ENCODE assay signal across 8 mouse cellular contexts in genomic region chr8:119812650-119813431, GRCm38 (mm10). TPM values are rescaled to one million over a fixed set of nuclear protein-coding genes. Genes with fewer than 3 reads are reported as not detected.
DNase-seq lines count a peak whose midpoint lies in the region; ATAC-seq and TF ChIP-seq lines count a peak whose summit lies in the region.

No protein-coding gene starts in this region.

- 0 out of 2 replicates have a peak overlapping the region, but pooled peaks have one; percentile 12 for H3K27ac ChIP-seq in hindbrain, embryonic 12.5 days
- H3K27ac ChIP-seq in hindbrain, embryonic 13.5 days, result no peak overlapping the region
- H3K27ac ChIP-seq in bone marrow macrophage, adult 2 months (ENCODE audit: insufficient read depth, low read depth, low read length), result peak overlapping the region; percentile 98
- peak overlapping the region; percentile 66 for H3K27ac ChIP-seq in limb, embryonic 10.5 days

- no peak overlapping the region for H3K9ac ChIP-seq in hindbrain, embryonic 12.5 days
- no peak overlapping the region for H3K9ac ChIP-seq in hindbrain, embryonic 13.5 days

- WGBS in hindbrain, embryonic 12.5 days, result 81% methylated on average over 12 of the region's 12 CpGs
- WGBS in hindbrain, embryonic 13.5 days, result 78% methylated on average over 12 of the region's 12 CpGs
- 78% methylated on average over 12 of the region's 12 CpGs for WGBS in limb, embryonic 10.5 days

- TF ChIP-seq CTCF in bone marrow macrophage, adult 2 months (IDR thresholded peaks at IDR 0.05; ENCODE audit: low read depth, low read length), result no peak

- no peaks in the 10 kb centered on the region for H3K9me3 ChIP-seq in hindbrain, embryonic 12.5 days (replicated peaks)
- H3K9me3 ChIP-seq in hindbrain, embryonic 13.5 days, result no peaks in the 10 kb centered on the region
- no peaks in the 10 kb centered on the region for H3K9me3 ChIP-seq in limb, embryonic 10.5 days (replicated peaks)

- no peak overlapping the region for H3K4me2 ChIP-seq in hindbrain, embryonic 12.5 days (replicated peaks)
- no peak overlapping the region for H3K4me2 ChIP-seq in hindbrain, embryonic 13.5 days

- peaks cover 47% of the 10 kb centered on the region for H3K4me1 ChIP-seq in hindbrain, embryonic 12.5 days
- H3K4me1 ChIP-seq in hindbrain, embryonic 13.5 days (replicated peaks), result peaks cover 63% of the 10 kb centered on the region
- H3K4me1 ChIP-seq in bone marrow macrophage, adult 2 months (ENCODE audit: control insufficient read depth, insufficient read depth, low read length), result peaks cover 44% of the 10 kb centered on the region
- H3K4me1 ChIP-seq in limb, embryonic 10.5 days, result peaks cover 56% of the 10 kb centered on the region

- ATAC-seq in hindbrain, embryonic 12.5 days (ENCODE audit: low FRiP score), result no peak
- ATAC-seq in hindbrain, embryonic 13.5 days (ENCODE audit: low FRiP score), result no peak
- peak; percentile 78 for ATAC-seq in neutrophil, adult 5-6 weeks (ENCODE audit: extremely low read depth, insufficient number of reproducible peaks, low FRiP score, poor library complexity, severe bottlenecking)

- no peak overlapping the region for H3K4me3 ChIP-seq in hindbrain, embryonic 12.5 days
- H3K4me3 ChIP-seq in hindbrain, embryonic 13.5 days, result no peak overlapping the region
- peak overlapping the region; percentile 35 for H3K4me3 ChIP-seq in bone marrow macrophage, adult 2 months (ENCODE audit: insufficient read depth, low read length)
- no peak overlapping the region for H3K4me3 ChIP-seq in limb, embryonic 10.5 days

- peaks cover 18% of the 10 kb centered on the region for H3K36me3 ChIP-seq in hindbrain, embryonic 12.5 days
- H3K36me3 ChIP-seq in hindbrain, embryonic 13.5 days, result peaks cover 44% of the 10 kb centered on the region
- H3K36me3 ChIP-seq in limb, embryonic 10.5 days, result peaks cover 34% of the 10 kb centered on the region

- no peak for TF ChIP-seq POLR2A in bone marrow macrophage, adult 2 months (IDR thresholded peaks at IDR 0.05; ENCODE audit: borderline replicate concordance, low read depth, low read length)

- no peak for DNase-seq in limb, embryonic 10.5 days (ENCODE audit: low spot score)
- DNase-seq in cerebellum, adult 18-20 months, result no peak
- no peak for DNase-seq in right cerebral cortex, postnatal 14 days
- DNase-seq in layer of hippocampus, adult 18-20 months (ENCODE audit: low spot score in 2 of 2), result no peak

- no peaks in the 10 kb centered on the region for H3K27me3 ChIP-seq in hindbrain, embryonic 12.5 days
- H3K27me3 ChIP-seq in hindbrain, embryonic 13.5 days, result no peaks in the 10 kb centered on the region
- H3K27me3 ChIP-seq in limb, embryonic 10.5 days (ENCODE audit: low read depth, poor library complexity, severe bottlenecking), result no peaks in the 10 kb centered on the region

RNA-seq across cellular contexts. Expression of gene Cotl1, which starts 27.5 kb away (rescaled TPM):
- polyA plus RNA-seq in hindbrain, embryonic 12.5 days (2016; fragmentation: Nextera tagmentation; extraction: Ambion mirVana), result 115 and 142 TPM in 2 replicates
- polyA plus RNA-seq in hindbrain, embryonic 13.5 days (2015; fragmentation: Nextera tagmentation; extraction: Ambion mirVana), result 98.1 and 106 TPM in 2 replicates
- polyA plus RNA-seq in bone marrow macrophage, adult 2 months (2012; ENCODE audit: insufficient read depth, insufficient read length, missing spikeins), result 472 and 492 TPM in 2 replicates
- 53.2 and 94.6 TPM in 2 replicates for polyA plus RNA-seq in limb, embryonic 10.5 days (2016; fragmentation: Nextera tagmentation; extraction: Ambion mirVana)
- 348 and 428 TPM in 2 replicates for total RNA-seq in neutrophil, adult 5-6 weeks (2017)
- 100 to 1,000 TPM; 151 to 155 TPM for total RNA-seq in layer of hippocampus, adult 18-20 months (2021)

RNA-seq across cellular contexts. Expression of gene Tldc1, which starts 34.6 kb away (rescaled TPM):
- polyA plus RNA-seq in hindbrain, embryonic 12.5 days (2016; fragmentation: Nextera tagmentation; extraction: Ambion mirVana), result 11.9 and 12.2 TPM in 2 replicates
- 11.8 and 12.8 TPM in 2 replicates for polyA plus RNA-seq in hindbrain, embryonic 13.5 days (2015; fragmentation: Nextera tagmentation; extraction: Ambion mirVana)
- polyA plus RNA-seq in bone marrow macrophage, adult 2 months (2012; ENCODE audit: insufficient read depth, insufficient read length, missing spikeins), result 5.4 and 6.5 TPM in 2 replicates
- polyA plus RNA-seq in limb, embryonic 10.5 days (2016; fragmentation: Nextera tagmentation; extraction: Ambion mirVana), result 13.1 and 14.6 TPM in 2 replicates
- total RNA-seq in neutrophil, adult 5-6 weeks (2017), result 4.1 and 4.2 TPM in 2 replicates
- 10 to 100 TPM; 13.8 to 15.1 TPM for total RNA-seq in layer of hippocampus, adult 18-20 months (2021)

RNA-seq across cellular contexts. Expression of gene Klhl36, which starts 49.2 kb away (rescaled TPM):
- polyA plus RNA-seq in hindbrain, embryonic 12.5 days (2016; fragmentation: Nextera tagmentation; extraction: Ambion mirVana), result 12.2 and 12.8 TPM in 2 replicates
- polyA plus RNA-seq in hindbrain, embryonic 13.5 days (2015; fragmentation: Nextera tagmentation; extraction: Ambion mirVana), result 14.6 and 14.8 TPM in 2 replicates
- 7.6 and 8.3 TPM in 2 replicates for polyA plus RNA-seq in bone marrow macrophage, adult 2 months (2012; ENCODE audit: insufficient read depth, insufficient read length, missing spikeins)
- 7.2 and 7.9 TPM in 2 replicates for polyA plus RNA-seq in limb, embryonic 10.5 days (2016; fragmentation: Nextera tagmentation; extraction: Ambion mirVana)
- total RNA-seq in neutrophil, adult 5-6 weeks (2017), result 10.0 and 14.7 TPM in 2 replicates
- 1 to 10 TPM; 8.1 to 8.6 TPM for total RNA-seq in layer of hippocampus, adult 18-20 months (2021)
